Mouse (Mus musculus) lung, postnatal 0 days (tissue): ENCODE results near the gene Rhob.

Experiments
- CTCF ChIP-seq: IDR thresholded peaks from 2 replicates; pipeline ENCODE4 v1.5.1; 2016; ENCODE audit warnings: antibody characterized with exemption, mild to moderate bottlenecking
- EP300 ChIP-seq: IDR thresholded peaks from 2 replicates; pipeline ENCODE4 v1.6.1; 2016; ENCODE audit warnings: antibody characterized with exemption, mild to moderate bottlenecking, control low read depth

- TF ChIP-seq CTCF (no peak), EP300 (peak; percentile 65)
Measured at GRCm38 (mm10) chr12:8506954-8507707, 7.3 kb upstream of the Rhob start.
